8 mouse cellular contexts compared by ENCODE assay signal in the genomic region with DNA sequence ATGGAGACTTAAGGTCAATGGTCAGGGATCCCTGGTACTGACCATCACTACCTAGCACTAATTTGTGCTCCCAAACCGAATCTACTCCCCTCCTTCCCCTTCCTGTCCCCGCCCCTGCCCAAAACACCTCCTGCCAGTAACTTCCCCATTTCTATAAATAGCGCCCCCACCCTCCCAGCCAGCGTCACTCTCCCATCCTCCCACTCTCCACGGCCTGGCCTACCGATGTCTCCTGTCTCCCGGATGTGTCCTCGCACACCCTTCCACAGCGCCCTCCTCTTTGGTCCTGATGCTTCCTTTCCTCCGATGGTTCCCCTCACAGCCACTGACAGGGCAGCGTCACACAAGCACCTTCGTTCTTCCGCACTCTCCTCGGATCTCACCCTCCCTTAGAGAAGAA. TPM values are rescaled to one million over a fixed set of nuclear protein-coding genes. Genes with fewer than 3 reads are reported as not detected.
A peak's percentile ranks its signal among the peaks of the same experiment; 100 is the strongest.
DNase-seq lines count a peak whose midpoint lies in the region; ATAC-seq and TF ChIP-seq lines count a peak whose summit lies in the region.

No protein-coding gene starts in this region.

- H3K4me3 ChIP-seq in gastrocnemius, adult 2 months: peak overlapping the region; percentile 41
- no peak overlapping the region for H3K4me3 ChIP-seq in hindbrain, embryonic 14.5 days (replicated peaks; ENCODE audit: low read length)
- peak overlapping the region; percentile 15 for H3K4me3 ChIP-seq in lung, adult 2 months (replicated peaks; ENCODE audit: extremely low read depth, low read depth, low read length)

- H3K4me2 ChIP-seq in hindbrain, embryonic 14.5 days (replicated peaks): no peak overlapping the region

- H3K27me3 ChIP-seq in hindbrain, embryonic 14.5 days (ENCODE audit: control insufficient read depth, insufficient read depth, low read length): no peaks in the 10 kb centered on the region

- H3K9me3 ChIP-seq in hindbrain, embryonic 14.5 days (ENCODE audit: control insufficient read depth, low read length): no peaks in the 10 kb centered on the region

- 0 out of 2 replicates have a peak overlapping the region, but pooled peaks have one; percentile 6 for H3K9ac ChIP-seq in hindbrain, embryonic 14.5 days

- peak; percentile 51; the same call in 1 of the 2 replicates for TF ChIP-seq POLR2A in lung, adult 2 months (IDR thresholded peaks at IDR 0.05; ENCODE audit: borderline replicate concordance, extremely low read depth, low read depth, low read length)

- ATAC-seq in CD4-positive, CD25-positive, alpha-beta regulatory T cell, adult 4 months: peak; percentile 95
- ATAC-seq in hindbrain, embryonic 14.5 days (ENCODE audit: low FRiP score): no peak

- H3K27ac ChIP-seq in gastrocnemius, adult 2 months: peak overlapping the region; percentile 76
- H3K27ac ChIP-seq in hindbrain, embryonic 14.5 days: peak overlapping the region; percentile 7; the same call in 1 of the 2 replicates

- DNase-seq in embryo, embryonic 11 days: peak; percentile 37
- DNase-seq in embryo, embryonic 9.5 days (ENCODE audit: extremely low spot score): no peak
- peak; percentile 73 for DNase-seq in gastrocnemius, adult 2 months
- no peak for DNase-seq in hindbrain, embryonic 14.5 days (ENCODE audit: low spot score)
- DNase-seq in lung, adult 2 months: no peak
- DNase-seq in spleen, postnatal 14 days (ENCODE audit: low spot score in 2 of 2): peak; percentile 47 to 63
- no peak for DNase-seq in cerebellum, adult 11 months

- intact Hi-C loops in gastrocnemius, adult 2 months (cut with DNase I): loop anchor here (10.0 kb wide), 1 partner anchor 475 kb away; no protein-coding TSS in a partner anchor

- no peak for TF ChIP-seq CTCF in gastrocnemius, adult 2 months (IDR thresholded peaks at IDR 0.05)
- TF ChIP-seq CTCF in lung, adult 2 months (IDR thresholded peaks at IDR 0.05; ENCODE audit: insufficient read depth, low read length): no peak

- H3K36me3 ChIP-seq in hindbrain, embryonic 14.5 days (replicated peaks; ENCODE audit: control insufficient read depth, insufficient read depth): no peaks in the 10 kb centered on the region

- WGBS in hindbrain, embryonic 14.5 days: 38% methylated on average over 14 of the region's 14 CpGs
- WGBS in lung, adult 2 months: 22% methylated on average over 14 of the region's 14 CpGs

- peaks cover 13% of the 10 kb centered on the region; the same call in 1 of the 2 replicates for H3K4me1 ChIP-seq in hindbrain, embryonic 14.5 days (replicated peaks; ENCODE audit: control insufficient read depth, insufficient read depth, low read length)
- peaks cover 33% of the 10 kb centered on the region for H3K4me1 ChIP-seq in lung, adult 2 months (ENCODE audit: control insufficient read depth, insufficient read depth, low read length)

RNA-seq across cellular contexts. Expression of gene Ier5, which starts 39.9 kb away (rescaled TPM):
- 10 to 100 TPM in 1 of 2 experiments, 1 to 10 TPM in 1; 4.9 to 12.6 TPM for polyA plus RNA-seq in CD4-positive, CD25-positive, alpha-beta regulatory T cell, adult 4 months (2017; shearing (Covaris generic))
- total RNA-seq in gastrocnemius, adult 2 months (2021): 1 to 10 TPM; 4.6 to 4.7 TPM
- 10.5 and 13.0 TPM in 2 replicates for polyA plus RNA-seq in hindbrain, embryonic 14.5 days (2014; fragmentation: Nextera tagmentation; extraction: Ambion mirVana)
- polyA plus RNA-seq in lung, adult 2 months (2012; rRNA removed): 38.1 and 42.8 TPM in 2 replicates

Comparison
In these comparisons a context has a peak if more than half of its experiments do, and no peak if none do; other contexts are left out.
1. DNase-seq: peak in embryo, embryonic 11 days (single experiment), gastrocnemius, adult 2 months (single experiment) and spleen, postnatal 14 days (2 of 2); none in embryo, embryonic 9.5 days (single experiment), hindbrain, embryonic 14.5 days (single experiment), lung, adult 2 months (single experiment) and cerebellum, adult 11 months (single experiment).